Mouse (Mus musculus): ENCODE results near the gene Fam49a. TPM values are rescaled to one million over a fixed set of nuclear protein-coding genes. Genes with fewer than 3 reads are reported as not detected.
"Not testable (repeated sequence)": the region's sequence is repeated elsewhere in the genome, so short reads cannot be mapped to it uniquely, and the experiment has no call there.

Fam49a gene
- 10 to 100 TPM; 16.3 to 19.0 TPM for total RNA-seq (2021)
- long read RNA-seq, experiment 1, partial matches to known transcripts = 0 of 4 reads
- long read RNA-seq, experiment 1, other reads (novel, unspliced or antisense) = 1 of 4 reads
- long read RNA-seq, experiment 2, full-length matches to known transcripts = 10 of 14 reads
- long read RNA-seq, experiment 2, partial matches to known transcripts = 0 of 14 reads
- long read RNA-seq, experiment 2, other reads (novel, unspliced or antisense) = 4 of 14 reads

- peak; percentile 54 to 59 for DNase-seq (ENCODE audit: low spot score in 2 of 2)
Observed at GRCm38 (mm10) chr12:12261987-12262971, at the start of gene Fam49a. Gene Fam49a, plus strand, starts transcription at chr12:12262139.

DNA sequence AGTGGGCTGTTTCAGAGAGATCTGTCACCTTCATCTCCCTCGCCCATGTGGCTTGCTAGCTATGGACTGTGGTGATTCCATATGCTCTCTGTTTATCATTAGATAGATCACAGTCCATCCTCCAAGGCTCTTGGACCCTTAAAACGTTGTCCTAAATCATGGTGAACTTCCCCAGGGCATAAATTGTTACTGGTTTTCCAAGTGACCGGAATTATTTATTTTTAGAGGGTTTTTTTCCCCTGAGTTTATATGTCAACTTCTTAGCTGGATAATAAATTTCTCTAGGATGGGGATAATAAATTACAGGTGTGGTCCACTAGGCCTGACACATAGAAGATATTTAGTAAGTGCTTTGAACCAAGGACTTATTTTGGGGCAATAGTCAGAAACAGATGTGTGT lies 48.4 kb upstream of the Fam49a start:
- DNase-seq (ENCODE audit: low spot score in 2 of 2) = no peak

DNA sequence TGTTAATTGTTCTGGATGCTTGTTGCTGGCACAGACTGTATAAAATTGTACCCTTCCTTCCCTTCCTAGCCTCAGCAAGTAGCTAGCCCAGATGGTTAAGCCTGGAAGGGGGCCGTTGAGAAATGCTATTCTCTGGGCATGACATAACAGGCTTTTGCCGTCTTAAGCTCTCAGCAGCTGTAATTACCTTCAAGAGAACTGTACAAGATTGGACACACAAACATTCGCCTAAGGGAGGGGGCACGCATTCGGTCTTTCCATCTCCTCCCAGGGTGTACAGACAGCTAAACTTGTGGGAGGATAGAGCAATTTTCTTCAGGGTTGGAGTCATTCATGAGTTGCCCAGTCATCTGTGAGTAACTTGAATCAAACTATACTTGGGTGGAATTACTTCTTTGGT lies 43.0 kb upstream of the Fam49a start:
- DNase-seq (ENCODE audit: low spot score in 2 of 2) = no peak

GRCm38 (mm10) chr12:12220755-12221496 lies 41.0 kb upstream of the Fam49a start:
- no peak for DNase-seq (ENCODE audit: low spot score in 2 of 2)

DNA sequence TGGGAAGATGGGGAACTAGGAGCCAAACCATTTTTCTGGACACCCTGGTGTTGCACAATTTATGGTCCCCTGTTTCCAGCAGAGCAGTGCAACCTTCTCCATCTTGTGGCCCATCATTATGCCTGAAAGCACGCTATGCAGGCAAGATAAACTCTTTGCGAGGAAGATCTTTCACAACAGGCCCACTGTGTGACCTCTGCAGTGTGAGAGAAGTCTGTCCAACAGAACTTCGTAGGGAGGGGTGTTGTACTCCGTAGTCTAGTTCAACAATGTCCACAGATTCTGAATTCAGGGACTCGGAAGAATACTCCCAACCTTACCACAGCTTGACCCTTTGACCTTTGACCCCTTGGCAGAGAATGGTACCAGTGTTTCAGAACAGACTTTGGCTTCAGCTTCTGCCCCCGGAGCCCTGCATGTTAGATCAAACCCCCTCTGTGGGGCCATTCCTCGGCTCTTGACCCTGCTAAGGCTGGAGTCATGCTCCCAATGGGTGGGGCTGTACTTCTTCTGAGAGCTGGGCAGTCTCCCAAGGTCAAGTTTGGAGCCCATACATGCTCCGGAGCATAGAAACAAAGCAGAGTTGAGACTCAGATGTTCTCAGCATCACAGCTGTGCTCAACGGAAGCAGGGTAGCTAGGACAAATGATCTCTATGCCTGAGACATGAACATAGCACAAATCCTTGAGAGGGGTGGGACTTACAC lies 39.2 kb upstream of the Fam49a start:
- DNase-seq (ENCODE audit: low spot score in 2 of 2) = no peak

DNA sequence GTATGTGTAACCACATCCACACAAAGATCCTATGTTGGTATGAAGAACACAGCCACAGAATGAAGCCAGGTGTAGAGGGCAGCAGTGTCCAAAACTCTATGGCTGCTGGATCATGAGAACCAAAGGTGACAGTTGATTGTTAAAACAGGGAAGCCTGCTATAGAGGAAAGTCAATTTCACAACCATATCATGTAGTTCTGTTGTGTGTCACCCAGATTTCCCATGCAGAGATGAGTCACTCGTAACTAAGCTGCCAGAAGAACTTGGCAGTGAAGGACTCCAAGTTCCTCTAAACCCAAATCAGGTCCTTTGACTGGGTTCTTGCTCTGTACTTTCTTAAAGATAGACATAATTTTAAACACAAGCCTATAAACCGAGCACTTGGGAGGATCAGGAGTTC lies 38.6 kb upstream of the Fam49a start:
- DNase-seq (ENCODE audit: low spot score in 2 of 2) = no peak

DNA sequence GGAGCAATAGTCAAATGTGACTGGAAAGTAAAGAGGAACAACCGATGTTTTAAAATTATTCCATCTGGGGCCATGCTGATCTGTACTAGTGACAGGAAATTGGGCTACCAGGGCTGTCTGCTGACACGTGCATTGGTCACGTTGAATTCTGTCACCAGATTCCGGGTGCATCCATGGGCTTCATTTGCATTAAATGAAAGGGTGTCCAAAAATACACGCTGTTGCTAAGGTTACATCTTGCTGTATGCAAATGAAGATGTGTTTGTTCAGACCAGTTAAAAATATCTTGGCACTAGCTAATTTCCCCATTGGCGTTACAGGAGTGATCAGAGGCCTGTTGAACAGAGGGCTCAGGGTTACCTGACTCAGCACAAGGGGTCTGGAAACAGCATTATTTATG lies 36.2 kb upstream of the Fam49a start:
- no peak for DNase-seq (ENCODE audit: low spot score in 2 of 2)

- no peak for DNase-seq (ENCODE audit: low spot score in 2 of 2)
Observed at GRCm38 (mm10) chr12:12227594-12227993, 34.3 kb upstream of the Fam49a start.

DNA sequence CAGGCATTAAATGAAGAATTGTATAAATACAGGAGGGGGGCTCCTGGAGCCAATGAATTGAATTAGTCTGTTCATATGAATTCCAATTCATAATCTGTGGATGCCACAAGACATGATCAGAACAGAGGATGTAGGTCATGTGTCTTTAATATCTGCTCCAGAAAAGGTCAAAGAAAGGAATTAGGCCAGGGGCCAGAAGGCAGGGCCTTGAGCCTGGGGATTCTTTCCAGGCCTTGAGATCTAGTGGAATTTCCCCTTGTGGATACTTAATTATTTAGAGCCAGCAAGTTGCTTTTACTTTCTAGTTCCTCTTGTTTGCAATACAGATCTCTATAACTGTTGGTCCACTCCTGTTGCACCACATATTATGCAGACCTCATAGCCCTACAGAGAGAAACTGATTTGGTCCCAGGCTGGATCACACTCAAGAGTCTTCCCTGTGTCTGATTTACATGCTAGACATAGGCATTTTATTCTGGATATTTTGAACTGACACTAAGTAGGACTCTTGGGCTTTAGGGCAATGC lies 31.8 kb upstream of the Fam49a start:
- DNase-seq (ENCODE audit: low spot score in 2 of 2) = no peak

DNA sequence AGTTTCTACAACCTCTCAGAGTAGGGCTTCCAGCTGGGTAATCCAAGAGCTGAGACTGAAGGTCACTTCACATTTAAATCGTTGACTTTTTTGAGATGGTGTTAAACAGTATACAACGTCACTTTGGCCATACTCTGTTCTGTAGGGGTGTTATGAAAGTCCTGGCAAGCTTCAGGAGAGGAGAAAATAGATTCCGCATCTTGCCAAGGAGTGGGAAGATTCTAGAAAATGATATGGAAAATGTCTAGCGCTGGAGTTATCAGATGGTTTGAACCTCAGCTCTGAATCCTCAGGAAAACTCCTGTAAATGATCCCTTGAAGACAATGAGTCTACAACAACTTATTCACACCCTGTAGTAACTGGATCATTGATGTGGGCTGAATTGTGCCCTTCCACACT lies 29.8 kb upstream of the Fam49a start:
- DNase-seq (ENCODE audit: low spot score in 2 of 2) = no peak

- no peak for DNase-seq (ENCODE audit: low spot score in 2 of 2)
Observed at GRCm38 (mm10) chr12:12236978-12237377, 25.0 kb upstream of the Fam49a start.

GRCm38 (mm10) chr12:12239502-12239901 lies 22.4 kb upstream of the Fam49a start:
- DNase-seq (ENCODE audit: low spot score in 2 of 2) = no peak

- no peak for DNase-seq (ENCODE audit: low spot score in 2 of 2)
Observed at GRCm38 (mm10) chr12:12243148-12243547, 18.8 kb upstream of the Fam49a start.

DNA sequence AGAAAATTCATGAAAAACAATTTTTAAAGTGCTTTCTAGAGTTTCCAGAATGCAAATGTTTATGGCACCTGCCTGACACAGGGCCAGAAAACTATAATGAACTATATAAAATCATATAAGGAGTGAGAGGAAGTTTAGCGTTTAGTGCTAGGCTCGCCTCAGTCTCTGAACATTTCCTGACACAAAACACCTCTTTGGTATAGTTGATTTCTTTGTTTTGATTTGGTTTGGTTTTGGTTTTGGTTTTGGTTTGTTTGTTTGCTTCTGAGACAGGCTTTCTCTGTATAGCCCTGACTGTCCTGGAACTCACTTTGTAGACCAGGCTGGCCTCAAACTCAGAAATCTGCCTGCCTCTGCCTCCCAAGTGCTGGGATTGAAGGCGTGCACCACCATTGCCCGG lies 14.9 kb upstream of the Fam49a start:
- DNase-seq (ENCODE audit: low spot score in 2 of 2) = not testable (repeated sequence)

DNA sequence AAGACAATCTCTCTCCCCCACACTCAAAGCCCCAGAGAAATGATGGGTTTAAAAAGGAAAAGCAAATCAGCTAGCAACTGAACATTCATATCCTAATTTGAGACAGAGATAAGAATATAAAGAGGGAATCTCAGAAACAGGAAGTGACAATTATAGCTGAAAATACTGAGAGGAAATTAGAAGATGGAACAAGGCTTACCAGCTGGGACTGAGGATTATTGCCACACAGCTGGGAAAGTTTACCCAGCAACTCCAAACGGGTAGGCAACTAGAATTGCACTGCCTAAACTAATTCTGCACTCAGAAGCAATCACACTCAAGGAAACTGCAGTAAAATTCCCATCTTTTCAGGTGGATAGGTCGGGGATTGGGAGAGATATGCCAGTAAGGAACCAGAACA lies 12.4 kb upstream of the Fam49a start:
- no peak for DNase-seq (ENCODE audit: low spot score in 2 of 2)

DNA sequence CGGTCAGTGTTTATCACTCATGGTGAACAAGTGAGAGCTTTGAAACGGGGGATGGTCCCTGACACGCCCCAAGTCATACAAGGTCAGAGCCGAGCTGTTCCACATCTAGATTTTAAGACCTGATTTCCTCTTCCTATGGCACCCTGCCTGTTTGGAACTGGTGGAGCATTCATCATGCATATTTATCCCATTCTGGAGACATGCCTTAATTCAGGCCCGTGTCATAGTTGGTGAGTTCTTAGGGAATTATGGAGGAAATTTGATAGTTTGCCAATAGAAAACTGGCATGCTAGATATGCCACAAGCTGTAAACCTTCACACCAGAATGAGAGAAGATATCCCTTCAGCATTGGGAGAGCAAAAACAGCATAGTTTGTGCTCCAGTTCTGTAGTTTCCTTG lies 8.4 kb upstream of the Fam49a start:
- no peak for DNase-seq (ENCODE audit: low spot score in 2 of 2)

GRCm38 (mm10) chr12:12254139-12254538 lies 7.8 kb upstream of the Fam49a start:
- no peak for DNase-seq (ENCODE audit: low spot score in 2 of 2)

DNA sequence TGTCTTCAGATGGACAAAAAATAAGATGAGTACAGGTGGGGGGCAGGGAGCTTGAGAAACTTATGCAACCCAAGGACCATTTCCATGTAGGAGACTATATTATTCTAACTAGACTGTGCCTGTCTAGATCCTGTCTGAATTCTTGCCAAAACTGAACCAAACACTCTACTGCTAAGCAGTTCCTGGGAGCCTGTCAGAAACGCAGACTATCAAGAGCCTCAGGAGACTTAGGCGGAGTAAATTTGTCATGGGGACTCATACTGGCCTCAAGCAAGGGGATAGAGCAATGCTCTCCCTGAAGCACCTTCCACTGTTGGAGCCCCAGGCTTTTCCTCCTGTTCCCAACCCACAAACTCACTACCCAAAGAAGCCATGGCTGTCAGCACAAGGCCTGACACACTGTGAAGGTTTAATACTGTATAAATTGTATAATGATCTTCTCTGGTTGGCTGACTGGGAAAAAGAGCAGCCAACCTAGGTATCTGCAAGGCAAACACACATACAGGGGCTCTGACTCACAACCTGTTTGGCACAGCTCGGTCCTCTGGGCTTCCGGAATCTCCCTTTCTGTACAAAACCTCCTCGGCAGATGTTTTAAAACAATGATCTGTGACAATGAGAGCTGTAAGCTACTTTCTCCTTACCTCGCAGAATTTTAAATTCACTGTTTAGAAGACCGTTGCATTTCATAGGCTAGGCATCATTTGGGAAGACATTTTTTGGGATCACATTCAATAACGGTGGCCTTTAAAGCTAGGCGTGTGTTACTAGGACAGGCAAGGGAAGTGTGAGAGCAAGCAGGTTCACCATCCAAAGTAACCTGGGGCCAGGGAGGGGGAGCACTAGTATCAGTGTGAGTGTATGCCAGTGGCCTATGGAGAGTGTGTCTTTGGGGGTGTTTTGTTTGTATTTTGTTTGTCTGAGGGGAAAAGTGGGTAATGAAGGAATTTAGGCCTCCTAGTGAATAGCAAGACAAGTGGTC lies 669 bp upstream of the Fam49a start:
- no peak for DNase-seq (ENCODE audit: low spot score in 2 of 2)

- DNase-seq (ENCODE audit: low spot score in 2 of 2) = no peak
Observed at GRCm38 (mm10) chr12:12263371-12263791, 1.4 kb downstream of the Fam49a start.

DNA sequence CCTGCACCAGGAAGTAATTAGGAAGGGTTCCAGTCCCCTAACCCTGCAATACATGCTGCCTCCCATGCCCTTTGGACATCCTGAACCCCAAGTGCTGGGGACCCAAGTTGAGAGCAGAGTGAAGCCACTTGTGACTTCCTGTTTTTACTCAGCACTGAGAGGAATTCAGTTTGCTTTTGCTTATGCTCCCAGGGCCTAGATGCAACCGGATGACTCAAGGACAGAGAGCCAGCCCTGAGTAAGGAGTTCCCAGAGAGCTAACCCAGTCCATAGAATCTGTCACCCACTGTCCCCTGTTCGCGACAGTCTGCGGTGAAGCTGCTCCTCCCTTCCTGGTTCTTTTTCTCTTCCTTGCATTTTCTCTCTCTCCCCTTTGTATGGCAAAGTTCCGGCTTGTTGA lies 2.2 kb downstream of the Fam49a start:
- DNase-seq (ENCODE audit: low spot score in 2 of 2) = no peak
